Mouse (Mus musculus): Measurements from ENCODE around the gene Crisp3.
"Not testable (repeated sequence)": the region's sequence is repeated elsewhere in the genome, so short reads cannot be mapped to it uniquely, and the experiment has no call there.

Gene Crisp3

DNA sequence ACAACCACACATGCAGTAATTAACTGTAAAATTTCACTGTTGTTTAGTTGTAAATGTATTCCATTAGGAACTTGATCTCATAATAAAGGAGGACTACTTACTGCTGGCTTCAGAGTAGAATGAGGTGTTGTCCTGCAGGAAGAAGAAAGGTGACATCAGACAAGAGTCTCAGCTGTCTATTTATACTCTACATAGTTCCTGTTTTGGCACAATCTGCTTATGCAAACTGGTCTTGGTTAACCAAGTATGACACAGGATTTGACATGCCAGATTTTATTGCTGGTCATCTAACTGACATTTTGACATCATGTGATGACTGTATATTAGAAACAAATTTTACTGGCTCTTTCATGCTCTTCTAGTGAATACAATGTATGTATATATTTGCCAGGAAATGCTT is at the start of gene Crisp3:
Crisp3 (minus strand) TSS at position 154 of the 400 bp plus-strand sequence.
- no peak for DNase-seq

DNA sequence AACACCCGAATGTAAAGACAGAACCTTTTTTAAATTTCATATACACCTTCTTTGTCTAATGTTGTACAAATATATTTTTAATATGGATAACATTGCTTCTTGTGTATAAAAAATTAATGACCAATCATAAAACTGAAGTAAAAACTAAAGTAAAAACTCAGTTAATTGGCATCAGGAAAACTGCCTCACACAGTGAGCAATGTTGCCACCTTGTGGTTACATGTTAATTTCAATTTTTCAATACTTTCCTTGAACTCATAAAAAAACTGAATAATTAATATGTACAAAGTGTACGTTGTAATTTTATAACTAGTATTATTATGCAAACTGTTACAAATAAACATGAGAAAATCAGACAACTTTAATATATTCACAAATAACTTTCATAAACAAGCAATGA is 43.3 kb upstream of the Crisp3 start:
- no peak for DNase-seq

DNA sequence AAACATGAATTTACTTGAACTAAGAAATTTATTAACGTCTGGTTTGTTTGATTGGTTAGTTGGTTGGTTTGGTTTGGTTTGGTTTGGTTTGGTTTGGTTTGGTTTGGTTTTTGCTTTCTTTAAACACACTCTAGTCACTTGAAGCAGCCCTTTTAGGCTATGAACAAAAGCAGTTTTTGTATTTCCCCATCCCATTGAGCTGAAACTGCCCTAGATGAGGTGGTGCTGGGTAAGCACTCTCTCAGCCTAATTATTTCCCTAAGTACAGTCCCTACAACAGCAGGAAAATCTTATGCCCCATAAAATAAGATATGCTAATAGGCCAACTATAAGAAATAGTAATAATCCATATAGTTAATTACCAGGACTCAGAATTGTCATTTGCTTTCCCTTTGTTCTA is 33.4 kb upstream of the Crisp3 start:
- DNase-seq, result no peak

DNA sequence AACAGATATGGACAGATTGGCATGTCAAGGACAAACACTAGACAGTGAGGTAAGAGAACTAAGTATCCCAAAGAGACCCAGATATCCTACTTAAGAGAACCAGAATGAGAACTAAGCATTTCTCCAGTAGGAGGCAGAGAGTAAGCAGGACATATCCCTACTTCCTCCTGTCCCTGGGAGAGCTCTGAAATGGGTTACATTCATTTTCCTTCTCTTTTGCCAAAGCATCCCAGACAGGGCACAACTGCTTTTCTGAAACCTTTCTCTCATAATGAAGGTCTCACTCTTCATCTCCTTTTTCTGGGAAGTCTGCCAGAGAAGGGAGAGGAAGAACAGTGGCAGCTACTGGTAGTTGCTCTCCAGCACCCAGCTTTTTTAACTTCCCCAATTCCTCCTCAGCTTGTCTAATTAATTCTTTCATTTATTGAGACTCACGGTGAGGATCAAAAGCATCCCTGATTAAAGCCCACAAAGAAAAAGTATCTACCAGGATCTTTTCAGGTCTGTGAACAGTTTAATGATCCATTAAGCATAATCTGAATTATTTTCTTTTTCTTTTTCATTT is 32.9 kb upstream of the Crisp3 start:
- no peak for DNase-seq

DNA sequence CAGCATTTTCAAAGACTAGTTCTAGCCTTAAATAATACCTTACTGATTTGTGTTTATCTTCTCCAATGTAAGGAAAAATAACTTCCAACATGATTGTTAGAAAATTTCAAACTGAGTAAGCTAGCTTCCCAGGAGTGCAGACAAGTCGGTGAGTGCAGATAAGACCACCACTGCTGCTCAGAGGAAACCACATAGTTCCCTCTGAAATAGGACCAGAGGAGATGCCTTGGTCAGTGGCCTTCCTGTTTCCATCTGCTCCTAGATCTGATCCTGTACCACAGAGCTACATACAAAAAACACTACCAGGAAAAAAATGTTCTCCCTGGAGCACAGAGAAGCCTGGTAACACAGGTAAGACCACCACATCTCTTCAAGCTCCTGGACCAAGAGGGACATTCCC is 10.4 kb upstream of the Crisp3 start:
- DNase-seq, result no peak

DNA sequence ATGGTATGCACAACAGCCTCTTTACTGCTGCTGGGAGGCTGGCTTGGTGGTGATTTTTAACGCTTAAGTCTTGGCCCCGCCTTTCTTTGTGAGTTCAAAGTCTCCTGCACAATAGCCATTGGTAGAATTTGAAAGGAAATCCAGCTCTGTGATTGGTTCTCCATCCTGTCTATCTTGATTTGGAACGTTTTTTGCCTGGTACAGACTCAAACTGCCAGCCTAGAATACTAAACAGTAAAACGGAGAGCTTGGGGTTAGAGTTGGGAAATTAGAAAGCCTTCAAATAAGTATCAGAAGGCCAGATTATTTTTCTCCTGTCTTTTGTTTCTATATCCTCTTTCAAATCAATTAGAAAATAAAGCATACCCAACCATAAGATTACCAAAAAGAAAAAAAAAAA is 33.5 kb downstream of the Crisp3 start, which contains the start of gene Pgk2:
Pgk2 (minus strand) TSS at position 101 of the 400 bp plus-strand sequence.
- no peak for DNase-seq

DNA sequence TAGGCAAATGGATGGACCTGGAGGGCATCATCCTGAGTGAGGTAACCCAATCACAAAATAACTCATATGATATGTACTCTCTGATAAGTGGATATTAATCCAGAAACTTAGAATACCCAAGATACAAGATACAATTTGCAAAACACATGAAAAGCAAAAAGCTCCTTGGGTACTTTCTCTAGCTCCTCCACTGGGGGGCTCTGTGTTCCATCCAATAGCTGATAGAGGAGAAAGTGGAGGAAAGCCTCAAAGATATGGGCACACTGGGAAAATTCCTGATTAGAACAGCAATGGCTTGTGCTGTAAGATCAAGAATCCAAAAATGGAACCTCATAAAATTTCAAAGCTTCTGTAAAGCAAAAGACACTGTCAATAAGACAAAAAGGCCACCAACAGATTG is 40.3 kb downstream of the Crisp3 start:
- not testable (repeated sequence) for DNase-seq

DNA sequence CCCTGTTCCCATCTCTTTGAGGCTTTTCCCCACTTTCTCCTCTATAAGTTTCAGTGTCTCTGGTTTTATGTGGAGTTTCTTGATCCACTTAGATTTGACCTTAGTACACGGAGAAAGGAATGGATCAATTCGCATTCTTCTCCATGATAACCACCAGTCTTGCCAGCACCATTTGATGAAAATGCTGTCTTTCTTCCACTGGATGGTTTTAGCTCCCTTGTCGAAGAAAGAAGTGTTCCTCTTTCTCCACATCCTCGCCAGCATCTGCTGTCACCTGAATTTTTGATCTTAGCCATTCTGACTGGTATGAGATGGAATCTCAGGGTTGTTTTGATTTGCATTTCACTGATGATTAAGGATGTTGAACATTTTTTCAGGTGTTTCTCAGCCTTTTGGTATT is 51.9 kb downstream of the Crisp3 start:
- not testable (repeated sequence) for DNase-seq

Data from cerebellum, adult 8-10 months (tissue).